Mouse (Mus musculus): ENCODE measurements around the gene Znrf1. TPM values are rescaled to one million over a fixed set of nuclear protein-coding genes. Genes with fewer than 3 reads are reported as not detected.

Znrf1 gene
- polyA plus RNA-seq, 1 experiment: 62.9 TPM

DNA sequence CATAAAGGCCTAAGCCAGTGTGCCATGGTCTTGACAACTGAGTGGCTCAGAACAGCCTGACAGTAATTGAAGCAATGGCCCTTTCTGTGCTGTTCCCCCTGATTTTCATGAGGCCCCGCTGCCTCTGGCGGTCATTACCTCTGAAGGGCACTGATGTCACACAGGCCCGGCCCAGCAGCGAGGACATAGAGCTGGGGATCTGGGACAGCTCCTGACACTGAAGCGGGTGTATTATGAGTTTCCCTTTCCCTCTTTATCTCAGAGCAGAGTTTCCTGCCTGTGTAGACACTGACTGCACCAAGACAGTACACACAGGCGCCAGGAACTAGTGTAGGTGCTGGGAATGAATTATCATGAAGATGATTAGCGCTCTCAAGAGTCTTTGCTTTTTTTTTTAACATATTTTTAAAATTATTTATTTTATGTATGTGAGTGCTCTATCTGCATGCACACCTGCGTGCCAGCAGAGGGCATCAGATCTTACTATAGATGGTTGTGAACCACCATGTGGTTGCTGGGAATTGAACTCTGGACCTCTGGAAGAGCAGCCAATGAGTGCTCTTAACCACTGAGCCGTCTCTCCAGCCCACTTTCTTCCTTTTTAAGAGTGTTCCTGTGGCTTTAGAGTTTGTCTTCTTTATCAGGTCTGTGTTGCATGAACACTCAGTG is 7.9 kb downstream of the Znrf1 start:
- TF ChIP-seq CTCF (IDR thresholded peaks at IDR 0.05; ENCODE audit: extremely low read depth, insufficient read depth, insufficient read length, insufficient replicate concordance) (no peak), POLR2A (IDR thresholded peaks at IDR 0.05; ENCODE audit: low read depth, low read length) (no peak)
- no peaks in the 10 kb centered on the region for H3K27me3 ChIP-seq (ENCODE audit: control insufficient read depth, insufficient read depth, low read length)
- H3K4me1 ChIP-seq (ENCODE audit: control insufficient read depth, insufficient read depth, insufficient read length): peaks cover 9% of the 10 kb centered on the region; the same call in 1 of the 2 replicates
- no peak for DNase-seq (ENCODE audit: low read depth in 1 of 2, low spot score in 2 of 2)
- WGBS: 90% methylated on average over 9 of the region's 9 CpGs
- H3K36me3 ChIP-seq (ENCODE audit: control insufficient read depth, insufficient read depth, low read length): no peaks in the 10 kb centered on the region
- no peak overlapping the region for H3K4me3 ChIP-seq (ENCODE audit: extremely low read depth, insufficient read depth, insufficient read length)
- no peak overlapping the region for H3K27ac ChIP-seq (ENCODE audit: insufficient read depth, low read length)

DNA sequence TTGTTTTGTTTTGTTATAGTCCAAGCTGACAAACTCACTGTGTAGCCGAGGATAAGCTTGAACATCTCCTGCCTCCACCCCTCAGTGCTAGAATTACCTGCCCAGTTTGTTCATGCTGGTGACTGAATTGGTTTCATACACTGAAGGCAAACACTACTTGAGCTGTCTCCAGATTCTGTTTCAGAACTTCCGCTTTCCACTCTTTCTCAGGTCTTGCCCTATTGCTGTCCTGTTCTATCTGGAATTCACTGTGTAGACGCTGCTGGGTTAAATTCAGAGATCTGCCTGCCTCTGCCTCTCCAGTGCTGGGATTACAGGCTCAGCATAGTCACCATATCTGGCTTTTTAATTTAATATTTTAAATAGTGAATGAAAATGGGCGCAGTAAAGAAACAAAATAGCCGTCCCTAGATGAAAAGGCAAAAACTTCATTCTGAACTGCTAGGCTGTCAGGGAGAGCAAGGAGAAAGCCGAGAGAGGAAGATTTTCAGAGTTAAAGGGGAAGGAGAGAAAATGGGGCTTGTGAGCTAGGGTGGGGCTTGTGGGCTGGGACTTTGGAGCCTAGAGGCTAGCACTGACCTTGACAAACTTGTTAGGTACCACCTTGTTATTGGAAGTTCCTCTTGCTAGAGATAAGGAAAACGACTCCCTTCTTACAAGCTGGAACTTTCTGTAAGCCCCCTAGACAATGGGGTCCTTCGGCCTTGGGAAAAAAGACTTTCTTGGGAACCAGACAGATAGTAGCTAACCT is 9.7 kb downstream of the Znrf1 start:
- Histone ChIP-seq H3K36me3 (ENCODE audit: control insufficient read depth, insufficient read depth, low read length) (no peaks in the 10 kb centered on the region), H3K4me3 (ENCODE audit: extremely low read depth, insufficient read depth, insufficient read length) (no peak overlapping the region), H3K4me1 (ENCODE audit: control insufficient read depth, insufficient read depth, insufficient read length) (peaks cover 13% of the 10 kb centered on the region), H3K27me3 (ENCODE audit: control insufficient read depth, insufficient read depth, low read length) (no peaks in the 10 kb centered on the region), H3K27ac (ENCODE audit: insufficient read depth, low read length) (no peak overlapping the region)
- no peak for TF ChIP-seq CTCF (IDR thresholded peaks at IDR 0.05; ENCODE audit: extremely low read depth, insufficient read depth, insufficient read length, insufficient replicate concordance)
- no peak for TF ChIP-seq POLR2A (IDR thresholded peaks at IDR 0.05; ENCODE audit: low read depth, low read length)
- 61% methylated on average over 8 of the region's 8 CpGs for WGBS
- no peak for DNase-seq (ENCODE audit: low read depth in 1 of 2, low spot score in 2 of 2)

DNA sequence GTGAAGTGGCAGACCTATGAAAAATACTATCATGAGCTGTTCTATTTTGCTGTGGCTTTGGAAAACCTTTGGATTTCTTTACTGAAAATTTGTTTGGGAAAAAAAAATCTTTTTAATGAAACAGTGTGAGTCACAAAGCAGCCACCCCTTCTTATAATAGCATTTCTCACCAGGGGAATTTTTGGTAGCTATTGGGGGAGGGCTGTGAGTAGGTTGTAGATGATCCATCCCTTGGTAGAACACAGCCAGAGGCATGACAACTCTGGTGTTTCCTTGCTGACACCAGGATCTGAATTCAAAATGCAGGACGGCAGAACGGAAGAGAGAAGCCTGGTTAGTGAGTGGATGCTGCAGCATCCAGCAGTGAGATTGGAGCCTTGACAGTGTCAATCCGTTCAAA is 11.2 kb downstream of the Znrf1 start:
- WGBS: 91% methylated on average over 3 of the region's 3 CpGs

DNA sequence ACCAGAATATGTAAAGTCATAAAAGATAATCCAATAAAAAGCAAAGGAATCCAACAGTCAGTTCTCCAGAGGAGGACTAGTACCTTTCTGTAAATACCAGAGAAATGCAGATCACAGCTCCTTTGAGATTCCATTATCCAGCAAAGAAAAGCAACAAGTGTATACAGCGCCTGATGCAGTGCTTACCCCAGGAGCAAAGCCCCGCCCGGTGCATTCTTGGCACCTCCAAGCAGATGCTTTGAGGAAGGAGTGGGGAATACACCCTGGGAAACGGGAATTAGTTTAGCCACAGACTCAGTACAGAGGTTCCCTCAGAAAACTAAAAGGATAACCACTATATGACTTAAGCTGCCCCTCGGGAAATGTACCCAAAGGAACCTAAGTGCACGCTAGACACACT is 12.3 kb downstream of the Znrf1 start:
- Histone ChIP-seq H3K36me3 (ENCODE audit: control insufficient read depth, insufficient read depth, low read length) (no peaks in the 10 kb centered on the region), H3K4me1 (ENCODE audit: control insufficient read depth, insufficient read depth, insufficient read length) (peaks cover 13% of the 10 kb centered on the region), H3K27me3 (ENCODE audit: control insufficient read depth, insufficient read depth, low read length) (no peaks in the 10 kb centered on the region), H3K4me3 (ENCODE audit: extremely low read depth, insufficient read depth, insufficient read length) (no peak overlapping the region), H3K27ac (ENCODE audit: insufficient read depth, low read length) (no peak overlapping the region)
- 77% methylated on average over 6 of the region's 6 CpGs for WGBS
- no peak for DNase-seq (ENCODE audit: low read depth in 1 of 2, low spot score in 2 of 2)
- TF ChIP-seq CTCF (IDR thresholded peaks at IDR 0.05; ENCODE audit: extremely low read depth, insufficient read depth, insufficient read length, insufficient replicate concordance): no peak
- TF ChIP-seq POLR2A (IDR thresholded peaks at IDR 0.05; ENCODE audit: low read depth, low read length): no peak

More for the DNA sequence above, 11.2 kb downstream of the Znrf1 start:
- no peak for DNase-seq (ENCODE audit: low read depth in 1 of 2, low spot score in 2 of 2)
- H3K36me3 ChIP-seq (ENCODE audit: control insufficient read depth, insufficient read depth, low read length): no peaks in the 10 kb centered on the region
- H3K4me3 ChIP-seq (ENCODE audit: extremely low read depth, insufficient read depth, insufficient read length): no peak overlapping the region
- H3K4me1 ChIP-seq (ENCODE audit: control insufficient read depth, insufficient read depth, insufficient read length): peaks cover 13% of the 10 kb centered on the region
- H3K27me3 ChIP-seq (ENCODE audit: control insufficient read depth, insufficient read depth, low read length): no peaks in the 10 kb centered on the region
- TF ChIP-seq CTCF (IDR thresholded peaks at IDR 0.05; ENCODE audit: extremely low read depth, insufficient read depth, insufficient read length, insufficient replicate concordance) (no peak), POLR2A (IDR thresholded peaks at IDR 0.05; ENCODE audit: low read depth, low read length) (no peak)
- H3K27ac ChIP-seq (ENCODE audit: insufficient read depth, low read length): no peak overlapping the region

DNA sequence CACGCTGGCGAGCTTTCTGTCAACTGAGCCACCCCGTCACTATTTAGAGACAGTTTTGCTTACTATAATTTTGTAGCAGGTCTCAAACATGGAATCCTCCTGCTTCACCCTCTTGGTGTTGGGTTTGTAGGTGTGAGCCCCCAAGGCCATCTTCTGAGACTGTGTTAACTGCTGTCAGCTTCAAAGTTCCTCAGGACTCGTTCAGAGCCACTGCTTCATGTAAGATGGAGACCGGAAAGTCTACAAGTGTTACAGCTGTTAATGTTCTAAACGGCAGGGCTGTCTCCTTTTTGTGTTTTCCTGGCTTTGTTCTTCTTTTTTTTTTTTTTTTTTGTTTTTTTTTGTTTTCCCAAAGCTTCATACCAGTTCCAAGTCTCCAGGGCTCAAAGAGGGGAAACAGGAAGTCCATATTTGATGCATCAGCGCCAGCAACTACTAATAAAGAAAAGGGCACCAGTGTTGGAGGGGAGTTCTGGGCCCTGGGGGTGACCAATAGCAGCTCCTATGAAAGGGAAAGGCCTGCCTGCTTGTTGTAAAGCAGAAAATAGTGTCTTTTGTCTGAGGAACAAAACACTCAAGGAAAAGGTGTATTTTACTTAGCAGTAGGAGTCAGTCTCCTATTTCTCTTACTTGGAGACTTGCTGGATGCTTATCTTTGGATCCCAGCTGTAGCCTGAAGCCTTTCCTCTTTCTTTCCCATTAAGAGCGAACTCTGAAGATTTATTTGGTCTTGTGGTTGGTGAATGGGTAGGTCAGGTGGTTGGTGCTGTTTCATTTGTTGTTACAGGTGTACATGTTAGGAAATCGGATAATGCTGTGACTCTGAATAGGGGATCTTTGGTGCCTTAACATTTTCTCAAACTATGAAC is 14.3 kb downstream of the Znrf1 start:
- WGBS: 50% methylated on average over 9 of the region's 9 CpGs
- H3K27me3 ChIP-seq (ENCODE audit: control insufficient read depth, insufficient read depth, low read length): no peaks in the 10 kb centered on the region
- TF ChIP-seq POLR2A (IDR thresholded peaks at IDR 0.05; ENCODE audit: low read depth, low read length) (no peak), CTCF (IDR thresholded peaks at IDR 0.05; ENCODE audit: extremely low read depth, insufficient read depth, insufficient read length, insufficient replicate concordance) (no peak)
- H3K4me1 ChIP-seq (ENCODE audit: control insufficient read depth, insufficient read depth, insufficient read length): peaks cover 12% of the 10 kb centered on the region
- H3K27ac ChIP-seq (ENCODE audit: insufficient read depth, low read length): peak overlapping the region; percentile 50
- H3K36me3 ChIP-seq (ENCODE audit: control insufficient read depth, insufficient read depth, low read length): no peaks in the 10 kb centered on the region
- H3K4me3 ChIP-seq (ENCODE audit: extremely low read depth, insufficient read depth, insufficient read length): no peak overlapping the region
- no peak for DNase-seq (ENCODE audit: low read depth in 1 of 2, low spot score in 2 of 2)

DNA sequence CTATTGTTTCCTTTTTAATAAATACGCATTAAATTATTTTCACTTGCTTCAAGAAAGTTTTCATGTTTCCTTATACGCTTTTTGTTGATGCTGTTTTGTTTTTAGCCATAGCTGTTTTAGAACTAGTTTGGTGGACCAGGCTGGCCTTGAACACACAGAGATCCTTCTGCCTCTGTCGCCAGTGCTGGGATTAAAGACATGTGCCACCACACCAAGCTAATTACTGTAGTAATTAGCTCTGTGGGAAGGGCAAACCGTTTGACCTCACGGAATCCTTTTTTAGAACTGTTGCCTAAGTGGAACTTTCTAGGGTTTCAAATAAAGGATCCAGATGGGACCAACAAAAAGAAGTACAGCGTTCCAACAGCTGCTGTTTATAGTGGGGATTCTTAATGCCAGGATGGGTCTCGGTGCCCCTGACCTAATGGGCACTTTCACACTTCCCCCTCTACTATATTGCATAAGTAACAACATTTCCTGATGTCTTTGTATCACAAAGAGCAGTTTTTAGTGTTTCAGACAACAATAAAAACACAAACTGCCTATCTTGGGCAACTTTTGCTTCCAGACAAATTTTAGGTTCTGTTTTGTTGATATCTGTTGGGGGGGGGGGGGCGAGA is 15.7 kb downstream of the Znrf1 start:
- H3K4me3 ChIP-seq (ENCODE audit: extremely low read depth, insufficient read depth, insufficient read length): no peak overlapping the region
- no peak for DNase-seq (ENCODE audit: low read depth in 1 of 2, low spot score in 2 of 2)
- 71% methylated on average over 8 of the region's 8 CpGs for WGBS
- H3K36me3 ChIP-seq (ENCODE audit: control insufficient read depth, insufficient read depth, low read length): no peaks in the 10 kb centered on the region
- TF ChIP-seq POLR2A (IDR thresholded peaks at IDR 0.05; ENCODE audit: low read depth, low read length) (no peak), CTCF (IDR thresholded peaks at IDR 0.05; ENCODE audit: extremely low read depth, insufficient read depth, insufficient read length, insufficient replicate concordance) (no peak)
- H3K4me1 ChIP-seq (ENCODE audit: control insufficient read depth, insufficient read depth, insufficient read length): peaks cover 7% of the 10 kb centered on the region
- no peak overlapping the region for H3K27ac ChIP-seq (ENCODE audit: insufficient read depth, low read length)
- no peaks in the 10 kb centered on the region for H3K27me3 ChIP-seq (ENCODE audit: control insufficient read depth, insufficient read depth, low read length)
